Mouse (Mus musculus) forebrain, embryonic 11.5 days (tissue): ENCODE data around the gene Tiam1. TPM values are rescaled to one million over a fixed set of nuclear protein-coding genes. Genes with fewer than 3 reads are reported as not detected.

Experiments
- polyA plus RNA-seq: library from polyadenylated mRNA; unstranded; fragments of >200 nt; fragmentation: Nextera tagmentation; extraction: Ambion mirVana; gene quantifications from 2 replicates; pipeline ENCODE4 v1.2.1, GENCODE M21; 2014

Tiam1 gene
- polyA plus RNA-seq, 1 experiment from 2014 or later: 30.4 TPM

Other genes starting within 250 kb of the Tiam1 start
- 1,077 and 1,097 TPM in 2 replicates for gene Sod1, start 77.0 kb upstream of the Tiam1 start, polyA plus RNA-seq
- gene Scaf4, start 140.7 kb upstream of the Tiam1 start, polyA plus RNA-seq: 43.0 and 43.3 TPM in 2 replicates
- 17.6 and 19.1 TPM in 2 replicates for gene Hunk, start 242.2 kb upstream of the Tiam1 start, polyA plus RNA-seq